Mouse (Mus musculus): ENCODE measurements around the gene Tecpr1. TPM values are rescaled to one million over a fixed set of nuclear protein-coding genes. Genes with fewer than 3 reads are reported as not detected.

The Tecpr1 gene
- total and polyA plus RNA-seq, 3 experiments, result 6.9 to 20.1 (median 10.8) TPM

DNA sequence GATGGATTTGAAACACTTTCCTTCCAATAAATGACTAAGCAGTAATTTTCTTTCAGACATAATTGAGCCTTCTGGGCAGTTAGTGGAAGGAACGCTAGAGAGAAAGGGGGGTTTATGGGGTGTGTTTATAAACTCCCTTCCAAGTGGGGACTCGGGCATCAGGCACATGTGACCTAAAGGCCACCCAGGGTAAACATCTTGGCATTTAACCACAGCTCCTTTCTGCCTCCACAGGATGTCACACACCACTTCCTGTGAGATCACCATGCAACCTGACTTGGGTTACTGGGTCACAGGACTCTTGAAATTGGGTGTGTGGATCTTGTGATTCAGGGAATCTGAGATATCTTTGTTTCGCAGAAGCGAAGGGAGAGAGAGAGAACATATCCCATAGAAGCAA lies 2.1 kb downstream of the Tecpr1 start:
- TF ChIP-seq POLR2AphosphoS5 (IDR thresholded peaks at IDR 0.05; ENCODE audit: insufficient replicate concordance, low read depth, low read length) (no peak), GATA2 (IDR thresholded peaks at IDR 0.05; ENCODE audit: borderline replicate concordance, low read depth, low read length) (no peak), CTCF (IDR thresholded peaks at IDR 0.05; ENCODE audit: low read depth, low read length) (no peak), TAL1 (conservative IDR thresholded peaks at IDR 0.05; ENCODE audit: low read depth, low read length) (no peak), GATA1 (IDR thresholded peaks at IDR 0.05; ENCODE audit: borderline replicate concordance, low read length) (no peak)
- peak; percentile 55 for ATAC-seq (ENCODE audit: extremely low read depth, insufficient number of reproducible peaks, low FRiP score, poor library complexity, severe bottlenecking)

DNA sequence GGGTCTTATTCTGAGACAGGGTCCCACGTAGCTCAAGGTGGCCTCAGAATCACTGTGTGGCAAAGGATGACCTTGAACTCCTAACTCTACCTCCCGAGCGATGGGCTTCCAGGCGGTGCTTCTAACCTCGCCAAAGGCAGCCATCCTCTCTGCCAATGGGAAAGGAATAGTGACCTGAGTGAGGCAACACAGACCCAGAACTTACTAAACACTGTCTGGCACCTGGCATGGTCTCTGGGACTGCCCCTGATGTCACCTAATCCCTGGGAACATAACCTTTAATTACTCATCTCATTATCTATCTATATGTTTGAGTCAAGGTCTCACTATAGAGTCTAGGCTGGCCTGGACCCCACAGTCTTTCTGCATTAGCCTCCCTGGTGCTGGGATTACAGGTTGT lies 3.5 kb downstream of the Tecpr1 start:
- ATAC-seq (ENCODE audit: extremely low read depth, insufficient number of reproducible peaks, low FRiP score, poor library complexity, severe bottlenecking) (no peak), DNase-seq (ENCODE audit: low spot score) (no peak)
- Histone ChIP-seq H3K36me3 (replicated peaks) (peaks cover 12% of the 10 kb centered on the region), H3K9me3 (replicated peaks) (no peaks in the 10 kb centered on the region), H3K4me3 (ENCODE audit: low read depth, low read length) (no peak overlapping the region), H3K4me1 (ENCODE audit: insufficient read depth, low read depth, low read length) (peaks cover 36% of the 10 kb centered on the region), H3K27me3 (ENCODE audit: insufficient read depth, low read length) (no peaks in the 10 kb centered on the region)
- TF ChIP-seq GATA2 (IDR thresholded peaks at IDR 0.05; ENCODE audit: borderline replicate concordance, low read depth, low read length) (no peak), CTCF (IDR thresholded peaks at IDR 0.05; ENCODE audit: low read depth, low read length) (no peak), TAL1 (conservative IDR thresholded peaks at IDR 0.05; ENCODE audit: low read depth, low read length) (no peak), POLR2AphosphoS5 (IDR thresholded peaks at IDR 0.05; ENCODE audit: insufficient replicate concordance, low read depth, low read length) (no peak), GATA1 (IDR thresholded peaks at IDR 0.05; ENCODE audit: borderline replicate concordance, low read length) (no peak)

More for the DNA sequence above, 2.1 kb downstream of the Tecpr1 start:
- Histone ChIP-seq H3K4me3 (ENCODE audit: low read depth, low read length) (no peak overlapping the region), H3K36me3 (replicated peaks) (peaks cover 9% of the 10 kb centered on the region), H3K9me3 (replicated peaks) (no peaks in the 10 kb centered on the region), H3K4me1 (ENCODE audit: insufficient read depth, low read depth, low read length) (peaks cover 32% of the 10 kb centered on the region), H3K27me3 (ENCODE audit: insufficient read depth, low read length) (no peaks in the 10 kb centered on the region)
- no peak for DNase-seq (ENCODE audit: low spot score)

DNA sequence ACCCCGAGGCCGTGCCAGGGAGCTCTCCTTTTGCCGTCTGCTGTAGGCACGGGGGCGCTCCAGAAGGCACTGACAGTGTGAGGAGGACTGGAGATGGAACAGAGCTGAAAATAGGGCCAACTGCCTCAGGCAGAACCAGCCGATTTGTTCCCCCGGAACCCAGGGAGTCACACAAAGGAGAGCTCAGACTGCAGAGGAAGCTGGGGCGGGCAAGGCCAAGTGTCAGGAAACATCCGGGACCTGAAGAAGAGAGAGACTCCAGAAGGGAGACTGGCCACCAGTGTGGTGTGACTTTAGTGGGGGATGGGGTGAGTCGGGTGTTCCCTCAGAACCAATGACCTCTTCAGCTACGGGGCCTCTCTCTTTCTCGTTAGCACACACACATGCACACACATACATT lies 4.1 kb downstream of the Tecpr1 start:
- Histone ChIP-seq H3K9me3 (replicated peaks) (no peaks in the 10 kb centered on the region), H3K36me3 (replicated peaks) (peaks cover 14% of the 10 kb centered on the region), H3K27me3 (ENCODE audit: insufficient read depth, low read length) (no peaks in the 10 kb centered on the region), H3K4me1 (ENCODE audit: insufficient read depth, low read depth, low read length) (peaks cover 30% of the 10 kb centered on the region), H3K4me3 (ENCODE audit: low read depth, low read length) (no peak overlapping the region)
- no peak for ATAC-seq (ENCODE audit: extremely low read depth, insufficient number of reproducible peaks, low FRiP score, poor library complexity, severe bottlenecking)
- DNase-seq (ENCODE audit: low spot score), result no peak
- TF ChIP-seq POLR2AphosphoS5 (IDR thresholded peaks at IDR 0.05; ENCODE audit: insufficient replicate concordance, low read depth, low read length) (no peak), CTCF (IDR thresholded peaks at IDR 0.05; ENCODE audit: low read depth, low read length) (no peak), GATA2 (IDR thresholded peaks at IDR 0.05; ENCODE audit: borderline replicate concordance, low read depth, low read length) (no peak), GATA1 (IDR thresholded peaks at IDR 0.05; ENCODE audit: borderline replicate concordance, low read length) (no peak), TAL1 (conservative IDR thresholded peaks at IDR 0.05; ENCODE audit: low read depth, low read length) (no peak)

DNA sequence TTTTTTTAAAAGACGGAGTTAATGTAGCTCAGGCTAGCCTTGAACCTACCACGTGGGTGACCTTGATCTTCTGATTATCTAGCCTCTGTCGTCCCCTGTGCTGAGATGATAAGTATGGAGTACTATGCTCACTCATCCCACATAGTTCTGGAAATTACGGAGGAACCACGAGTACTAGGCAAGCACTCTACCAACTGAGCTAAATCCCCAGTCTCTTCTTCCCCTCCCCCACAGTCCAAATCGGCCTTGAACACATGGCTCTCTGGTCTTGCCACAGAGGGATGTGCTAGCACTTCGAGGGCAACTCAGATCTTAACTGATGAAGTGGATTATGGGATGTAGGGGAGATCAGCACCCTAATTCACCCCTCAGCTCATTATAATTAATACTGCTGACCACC lies 5.4 kb downstream of the Tecpr1 start:
- no peak overlapping the region for H3K4me3 ChIP-seq (ENCODE audit: low read depth, low read length)
- no peaks in the 10 kb centered on the region for H3K27me3 ChIP-seq (ENCODE audit: insufficient read depth, low read length)
- peaks cover 27% of the 10 kb centered on the region for H3K4me1 ChIP-seq (ENCODE audit: insufficient read depth, low read depth, low read length)
- no peaks in the 10 kb centered on the region for H3K9me3 ChIP-seq (replicated peaks)
- peaks cover 21% of the 10 kb centered on the region for H3K36me3 ChIP-seq (replicated peaks)
- DNase-seq (ENCODE audit: low spot score) (no peak), ATAC-seq (ENCODE audit: extremely low read depth, insufficient number of reproducible peaks, low FRiP score, poor library complexity, severe bottlenecking) (no peak)
- TF ChIP-seq GATA2 (IDR thresholded peaks at IDR 0.05; ENCODE audit: borderline replicate concordance, low read depth, low read length) (no peak), CTCF (IDR thresholded peaks at IDR 0.05; ENCODE audit: low read depth, low read length) (no peak), POLR2AphosphoS5 (IDR thresholded peaks at IDR 0.05; ENCODE audit: insufficient replicate concordance, low read depth, low read length) (no peak), GATA1 (IDR thresholded peaks at IDR 0.05; ENCODE audit: borderline replicate concordance, low read length) (no peak), TAL1 (conservative IDR thresholded peaks at IDR 0.05; ENCODE audit: low read depth, low read length) (no peak)

DNA sequence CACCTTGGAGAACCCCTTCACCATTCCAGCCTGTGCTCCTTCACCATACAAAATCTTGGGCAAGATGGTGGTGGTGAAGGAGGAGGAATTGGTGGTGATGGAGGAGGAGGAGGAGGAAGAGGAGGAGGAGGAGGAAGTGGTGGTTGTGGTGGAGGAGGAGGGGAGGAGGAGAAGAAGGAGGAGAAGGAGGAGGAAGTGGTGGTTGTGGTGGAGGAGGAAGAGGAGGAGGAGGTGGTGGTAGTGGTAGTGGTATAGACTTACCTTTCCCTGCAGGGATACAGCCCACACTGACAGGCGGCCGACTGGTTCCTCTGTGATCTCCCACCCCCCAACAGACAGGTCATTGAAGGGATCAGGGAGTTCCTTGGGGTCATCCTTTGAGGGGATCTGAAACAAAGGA lies 7.4 kb downstream of the Tecpr1 start:
- no peak for DNase-seq (ENCODE audit: low spot score)
- Histone ChIP-seq H3K4me1 (ENCODE audit: insufficient read depth, low read depth, low read length) (peaks cover 15% of the 10 kb centered on the region), H3K36me3 (replicated peaks) (peaks cover 26% of the 10 kb centered on the region), H3K9me3 (replicated peaks) (no peaks in the 10 kb centered on the region), H3K4me3 (ENCODE audit: low read depth, low read length) (no peak overlapping the region), H3K27me3 (ENCODE audit: insufficient read depth, low read length) (no peaks in the 10 kb centered on the region)
- ATAC-seq (ENCODE audit: extremely low read depth, insufficient number of reproducible peaks, low FRiP score, poor library complexity, severe bottlenecking), result no peak
- TF ChIP-seq CTCF (IDR thresholded peaks at IDR 0.05; ENCODE audit: low read depth, low read length) (no peak), GATA1 (IDR thresholded peaks at IDR 0.05; ENCODE audit: borderline replicate concordance, low read length) (no peak), TAL1 (conservative IDR thresholded peaks at IDR 0.05; ENCODE audit: low read depth, low read length) (no peak), POLR2AphosphoS5 (IDR thresholded peaks at IDR 0.05; ENCODE audit: insufficient replicate concordance, low read depth, low read length) (no peak), GATA2 (IDR thresholded peaks at IDR 0.05; ENCODE audit: borderline replicate concordance, low read depth, low read length) (no peak)

DNA sequence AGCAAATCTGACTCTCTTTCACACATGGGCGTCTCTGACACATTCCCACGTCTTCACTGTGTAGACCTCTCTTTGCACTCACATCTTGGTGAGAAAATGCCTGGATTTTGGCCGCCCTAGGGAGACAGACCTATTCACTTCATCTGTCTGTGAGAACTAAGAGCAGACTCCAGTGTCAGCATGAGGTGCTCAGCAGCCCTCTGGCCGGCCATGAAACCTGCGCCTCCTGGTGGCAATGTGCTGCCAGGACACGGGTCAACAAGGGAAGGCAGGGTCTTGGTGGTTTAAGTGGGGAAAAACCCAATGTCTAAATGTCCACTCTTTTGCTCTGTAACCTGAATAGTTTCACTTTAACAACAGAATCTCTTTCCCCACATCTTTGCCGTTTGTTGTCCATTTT lies 9.0 kb downstream of the Tecpr1 start:
- TF ChIP-seq POLR2AphosphoS5 (IDR thresholded peaks at IDR 0.05; ENCODE audit: insufficient replicate concordance, low read depth, low read length) (no peak), TAL1 (conservative IDR thresholded peaks at IDR 0.05; ENCODE audit: low read depth, low read length) (no peak), GATA2 (IDR thresholded peaks at IDR 0.05; ENCODE audit: borderline replicate concordance, low read depth, low read length) (no peak), GATA1 (IDR thresholded peaks at IDR 0.05; ENCODE audit: borderline replicate concordance, low read length) (no peak), CTCF (IDR thresholded peaks at IDR 0.05; ENCODE audit: low read depth, low read length) (peak; percentile 95)
- peaks cover 13% of the 10 kb centered on the region for H3K4me1 ChIP-seq (ENCODE audit: insufficient read depth, low read depth, low read length)
- ATAC-seq (ENCODE audit: extremely low read depth, insufficient number of reproducible peaks, low FRiP score, poor library complexity, severe bottlenecking) (peak; percentile 76; the same call in 1 of the 2 replicates), DNase-seq (ENCODE audit: low spot score) (peak; percentile 51)
- H3K4me3 ChIP-seq (ENCODE audit: low read depth, low read length), result no peak overlapping the region
- H3K9me3 ChIP-seq (replicated peaks), result no peaks in the 10 kb centered on the region
- H3K27me3 ChIP-seq (ENCODE audit: insufficient read depth, low read length), result no peaks in the 10 kb centered on the region
- peaks cover 34% of the 10 kb centered on the region for H3K36me3 ChIP-seq (replicated peaks)
